Mouse (Mus musculus): Measurements from ENCODE around the gene 1700092M07Rik.

The 1700092M07Rik gene

DNA sequence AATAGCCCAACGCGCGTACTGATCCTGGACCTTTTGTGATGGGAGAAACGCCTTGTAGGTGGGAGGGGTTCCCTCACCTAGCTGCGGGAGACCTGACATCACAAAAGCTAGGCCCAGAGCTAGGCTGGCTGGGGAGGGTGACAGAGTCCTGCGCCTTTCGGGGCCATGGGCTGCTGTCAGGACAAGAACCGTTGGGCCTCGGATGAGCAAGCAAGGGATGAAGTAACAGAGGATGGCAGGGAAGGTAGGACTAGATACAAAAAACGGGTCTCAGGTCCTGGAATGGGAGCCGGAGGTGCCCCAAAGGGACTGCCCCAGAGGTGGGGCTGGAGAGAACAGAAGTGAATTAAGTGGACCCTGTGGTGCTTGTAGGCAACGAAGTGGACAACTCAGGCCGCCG, at the start of gene 1700092M07Rik:
Gene 1700092M07Rik (plus strand): TSS at position 116 of the 400 bp plus-strand sequence.
- peak; percentile 74 for DNase-seq (ENCODE audit: low read depth, low spot score)

DNA sequence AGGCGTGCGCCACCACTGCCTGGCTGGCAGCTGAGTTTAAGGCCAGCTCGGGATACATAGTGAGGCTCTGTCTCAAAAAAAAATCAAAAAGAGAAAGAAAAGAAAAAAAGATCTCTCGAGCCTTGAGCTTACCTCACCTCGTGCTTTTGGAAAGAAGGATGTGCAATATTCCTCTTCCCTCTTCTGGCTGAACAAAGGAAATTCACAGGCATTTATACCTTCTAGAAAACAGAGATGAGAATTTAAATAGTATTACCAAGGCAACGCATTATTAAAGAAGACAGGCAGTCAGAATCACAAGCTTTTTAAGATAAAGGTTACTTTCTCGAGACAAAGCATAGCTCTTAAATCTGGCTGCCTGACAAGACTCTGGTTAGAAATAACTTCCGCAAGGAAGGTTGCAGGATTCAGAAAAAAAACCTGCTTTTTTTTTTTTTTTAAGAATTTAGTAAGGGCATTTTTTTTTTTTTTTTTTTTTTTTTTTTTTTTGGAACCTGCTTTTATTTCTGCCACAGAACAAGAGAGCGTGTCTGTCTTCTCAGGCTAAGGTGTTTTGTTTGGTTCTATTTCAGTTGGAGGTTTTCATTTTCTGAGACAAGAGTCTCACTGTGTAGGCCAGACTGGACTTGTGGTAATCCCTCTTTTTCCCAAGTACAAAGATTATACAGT, 48.5 kb upstream of the 1700092M07Rik start:
- DNase-seq (ENCODE audit: low read depth, low spot score): no peak

- no peak for DNase-seq (ENCODE audit: low read depth, low spot score)
Measured at GRCm38 (mm10) chr19:8692740-8693139, 47.8 kb upstream of the 1700092M07Rik start.

- peak; percentile 89 for DNase-seq (ENCODE audit: low read depth, low spot score)
Measured at GRCm38 (mm10) chr19:8695330-8695729, 45.2 kb upstream of the 1700092M07Rik start.

- no peak for DNase-seq (ENCODE audit: low read depth, low spot score)
Measured at GRCm38 (mm10) chr19:8699652-8700051, 40.9 kb upstream of the 1700092M07Rik start.

DNA sequence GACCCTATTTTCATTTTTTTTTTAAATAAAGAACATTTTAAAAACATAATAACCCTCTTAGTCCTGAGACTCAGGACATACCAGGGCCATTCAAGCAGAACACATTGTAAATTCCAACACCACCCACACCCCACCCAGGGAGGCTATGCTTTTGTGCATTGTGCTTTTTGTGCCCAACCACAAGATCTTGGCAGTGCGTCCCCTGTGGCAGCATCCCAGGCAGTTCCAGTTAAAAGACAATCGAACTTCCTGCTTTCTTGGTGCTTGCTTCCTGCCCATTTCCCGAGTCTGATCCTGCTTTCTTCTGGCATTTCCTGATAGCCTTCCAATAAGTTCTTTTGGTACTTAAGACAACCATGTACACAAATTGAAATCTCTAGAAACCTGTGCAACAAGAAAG, 38.1 kb upstream of the 1700092M07Rik start:
- peak; percentile 58 for DNase-seq (ENCODE audit: low read depth, low spot score)

DNA sequence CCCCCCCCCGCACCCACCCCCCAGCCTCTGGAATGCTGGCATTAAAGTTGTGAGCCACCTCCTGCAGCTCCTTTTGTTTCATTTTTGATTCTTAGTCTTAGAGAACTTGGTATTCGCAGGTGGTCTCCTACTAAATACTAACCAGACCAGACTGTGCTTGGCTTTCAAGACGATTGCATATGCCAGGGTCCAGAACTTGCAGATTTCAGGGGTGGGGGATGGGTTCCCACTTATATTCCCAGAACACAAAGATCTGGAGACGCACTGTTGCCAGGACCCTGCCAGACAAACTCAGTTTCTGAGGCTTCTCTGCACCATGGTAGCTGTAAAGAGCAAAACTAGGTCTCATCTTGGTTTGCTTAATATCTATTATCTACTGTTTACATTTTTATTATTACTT, 36.9 kb upstream of the 1700092M07Rik start:
- DNase-seq (ENCODE audit: low read depth, low spot score): no peak

- DNase-seq (ENCODE audit: low read depth, low spot score): no peak
Measured at GRCm38 (mm10) chr19:8705026-8705708, 35.4 kb upstream of the 1700092M07Rik start.

- DNase-seq (ENCODE audit: low read depth, low spot score): no peak
Measured at GRCm38 (mm10) chr19:8706132-8706667, 34.3 kb upstream of the 1700092M07Rik start.

- no peak for DNase-seq (ENCODE audit: low read depth, low spot score)
Measured at GRCm38 (mm10) chr19:8706930-8707329, 33.6 kb upstream of the 1700092M07Rik start.

- no peak for DNase-seq (ENCODE audit: low read depth, low spot score)
Measured at GRCm38 (mm10) chr19:8708954-8709353, 31.6 kb upstream of the 1700092M07Rik start.

DNA sequence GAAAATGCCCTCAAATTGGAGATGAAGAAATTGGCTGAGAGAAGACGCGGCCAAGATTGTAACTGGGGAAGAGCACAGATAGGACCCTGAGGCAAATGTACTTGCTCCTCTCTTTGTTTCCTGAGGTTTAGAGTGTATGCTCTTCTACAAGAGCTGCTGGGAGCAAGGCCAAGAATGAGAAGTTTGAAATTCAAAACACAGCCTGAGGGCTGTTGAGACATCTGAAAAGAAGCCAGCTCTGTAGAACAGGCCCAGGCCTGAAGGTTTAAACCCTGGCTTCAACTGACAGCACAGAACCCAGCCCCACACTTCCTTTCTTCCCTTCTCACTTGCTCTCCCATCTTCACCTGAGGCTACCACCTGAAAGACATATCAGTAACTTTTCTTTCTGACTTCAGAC, 30.5 kb upstream of the 1700092M07Rik start:
- DNase-seq (ENCODE audit: low read depth, low spot score): no peak

DNA sequence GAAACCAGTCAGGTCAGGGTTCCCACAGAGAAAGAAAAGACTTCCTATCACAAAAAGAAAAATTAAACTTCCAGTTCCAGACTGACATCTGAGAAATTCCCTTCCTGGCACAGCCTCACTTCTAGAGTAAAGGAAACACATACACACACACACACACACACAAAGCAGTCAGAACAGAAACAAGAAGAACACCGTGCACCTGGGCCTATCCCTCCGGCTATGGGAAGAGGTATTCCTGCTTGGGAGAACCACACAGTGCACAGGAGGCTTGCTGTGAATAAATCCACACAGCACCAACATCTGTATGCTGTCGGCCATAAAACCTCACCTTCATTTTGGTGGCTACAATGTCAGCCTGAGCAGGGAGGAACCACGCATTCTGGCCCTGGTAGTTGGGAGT, 29.0 kb upstream of the 1700092M07Rik start:
- DNase-seq (ENCODE audit: low read depth, low spot score): no peak

DNA sequence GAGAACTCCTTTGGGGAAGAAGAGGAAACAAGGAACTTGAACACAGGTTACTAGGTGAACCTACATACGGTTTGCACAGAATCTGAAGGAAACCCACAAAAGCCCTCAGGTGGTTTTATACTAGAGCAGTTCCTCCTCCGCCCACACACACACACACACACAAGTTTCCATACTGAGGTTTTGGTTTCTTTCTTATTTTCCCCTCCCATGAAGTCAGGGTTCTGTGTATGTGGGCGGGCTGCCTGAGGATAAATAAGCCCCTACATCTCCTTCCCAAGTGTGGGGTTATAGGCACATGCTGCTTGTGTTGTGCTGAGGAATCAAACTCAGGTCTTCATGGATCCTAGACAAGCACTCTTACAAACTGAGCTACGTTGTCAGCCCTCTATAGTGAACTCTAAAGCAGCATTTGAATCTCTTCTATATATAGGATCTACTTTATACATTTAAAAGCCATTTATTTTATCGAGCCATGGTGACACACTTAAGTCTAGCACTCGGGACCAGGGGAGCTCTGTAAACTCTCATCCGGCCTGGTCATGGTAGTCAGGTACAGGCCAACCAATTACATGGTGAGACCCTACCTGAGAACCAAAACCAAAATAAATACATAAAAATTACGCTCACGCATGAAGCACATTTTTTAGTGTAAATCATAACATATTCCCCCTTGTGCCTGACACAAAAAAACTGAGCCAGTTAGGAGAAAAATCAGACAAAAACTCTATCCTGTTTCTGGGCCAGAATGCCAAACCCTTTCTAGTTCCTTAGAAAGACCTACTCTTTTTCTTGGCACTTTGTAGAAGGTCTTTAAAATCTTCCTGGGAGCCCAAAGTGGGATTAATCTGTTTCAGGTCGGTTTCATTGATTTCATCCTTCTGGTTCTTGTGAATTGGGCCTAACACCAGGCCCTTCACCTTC, 28.3 kb upstream of the 1700092M07Rik start:
- DNase-seq (ENCODE audit: low read depth, low spot score): no peak

GRCm38 (mm10) chr19:8712870-8713305, 27.6 kb upstream of the 1700092M07Rik start:
- DNase-seq (ENCODE audit: low read depth, low spot score): peak; percentile 98

DNA sequence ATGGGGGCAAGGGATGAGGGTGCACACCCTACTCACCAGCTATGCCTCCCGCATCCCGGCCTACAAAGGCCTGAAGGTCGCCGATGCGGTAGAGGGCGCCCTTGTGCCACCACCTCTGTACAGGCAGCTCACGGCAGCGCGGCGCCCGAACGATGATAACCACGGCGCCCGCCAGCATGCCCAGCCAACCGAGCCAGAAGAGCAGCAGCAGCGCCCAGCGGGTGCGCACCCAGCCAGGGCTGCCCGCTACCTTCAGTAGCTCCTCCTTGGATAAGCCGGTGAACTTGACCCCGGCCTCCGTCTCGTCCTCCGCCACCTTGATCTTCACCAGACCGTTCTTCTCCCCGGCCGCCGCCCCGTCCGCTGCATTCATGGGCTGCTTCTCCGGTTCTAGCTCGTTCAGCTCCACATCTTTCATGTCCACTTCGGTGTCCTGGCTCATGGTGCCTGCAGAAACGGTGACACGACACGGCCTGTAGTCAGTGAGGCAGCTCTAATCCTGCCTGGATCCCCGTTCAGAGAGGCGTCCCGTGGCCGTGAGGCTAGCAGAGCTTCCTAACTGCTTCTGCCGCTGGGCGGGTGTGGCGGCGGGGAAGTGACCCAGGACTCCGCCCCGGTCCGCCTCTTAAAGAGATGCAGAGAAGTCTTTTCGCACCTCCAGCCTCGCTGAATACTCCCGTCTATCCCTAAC, 27.1 kb upstream of the 1700092M07Rik start:
- peak; percentile 96 for DNase-seq (ENCODE audit: low read depth, low spot score)

GRCm38 (mm10) chr19:8713997-8714652, 26.4 kb upstream of the 1700092M07Rik start:
- DNase-seq (ENCODE audit: low read depth, low spot score): no peak

GRCm38 (mm10) chr19:8714653-8715481, 25.7 kb upstream of the 1700092M07Rik start:
- DNase-seq (ENCODE audit: low read depth, low spot score): no peak

DNA sequence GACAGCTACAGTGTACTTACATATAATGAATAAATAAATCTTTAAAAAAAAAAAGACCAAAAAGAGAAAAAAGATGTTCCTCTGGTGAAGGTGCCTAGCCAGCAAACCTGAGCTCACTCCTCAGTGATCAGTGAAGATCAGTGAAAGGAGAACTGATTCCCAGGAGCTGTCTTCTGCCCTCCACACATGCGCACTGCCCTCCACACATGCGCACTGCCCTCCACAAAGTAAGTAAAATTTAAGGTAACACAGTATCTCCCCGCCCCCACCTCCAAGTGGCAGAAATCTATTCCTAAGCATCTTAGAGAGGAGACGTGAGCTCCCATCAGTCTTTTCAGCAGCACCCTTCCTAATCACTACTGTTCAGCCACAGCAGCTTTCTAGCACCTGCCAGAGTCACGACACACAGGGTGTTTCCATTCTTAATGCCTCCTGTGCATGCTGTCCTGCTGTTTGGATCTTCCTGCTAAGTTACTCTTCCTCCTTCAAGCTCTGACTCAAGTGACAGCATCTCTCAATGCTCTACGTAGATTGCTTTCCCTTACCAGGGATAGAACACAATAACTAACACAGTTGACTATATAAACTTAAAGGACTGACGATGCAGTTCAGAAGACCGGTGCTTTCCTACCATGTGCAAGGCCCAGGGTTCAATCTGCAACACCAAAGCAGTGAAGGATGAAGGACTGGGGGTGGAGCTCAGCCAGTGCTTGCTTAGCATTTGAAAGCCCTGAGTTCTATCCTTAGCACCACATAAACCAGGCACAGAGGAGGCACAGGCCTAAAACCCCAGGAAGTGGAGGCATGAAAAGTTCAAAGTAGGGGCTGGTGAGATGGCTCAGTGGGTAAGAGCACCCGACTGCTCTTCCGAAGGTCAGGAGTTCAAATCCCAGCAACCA, 24.4 kb upstream of the 1700092M07Rik start:
- peak; percentile 91 for DNase-seq (ENCODE audit: low read depth, low spot score)
